9 mouse cellular contexts compared by ENCODE assay signal in genomic region chr3:62505166-62505900, GRCm38 (mm10). TPM values are rescaled to one million over a fixed set of nuclear protein-coding genes. Genes with fewer than 3 reads are reported as not detected.
DNase-seq lines count a peak whose midpoint lies in the region; ATAC-seq and TF ChIP-seq lines count a peak whose summit lies in the region.
"Had no signal": no experiment of that assay in that cellular context is flagged by ENCODE, and none has a peak within 500 bp of the region (broad histone marks: within the 10 kb centered on the region; RNA-seq: fewer than 3 reads in every experiment).

No protein-coding gene starts in this region.

- peak overlapping the region; percentile 93 for H3K4me3 ChIP-seq in layer of hippocampus, adult 2 months
- peak overlapping the region; percentile 90 for H3K4me3 ChIP-seq in embryonic facial prominence, embryonic 12.5 days
- H3K4me3 ChIP-seq in intestine, embryonic 16.5 days (ENCODE audit: low read length): peak overlapping the region; percentile 99
- H3K4me3 ChIP-seq in neural tube, embryonic 13.5 days: peak overlapping the region; percentile 91

- no peaks in the 10 kb centered on the region for H3K9me3 ChIP-seq in embryonic facial prominence, embryonic 12.5 days
- H3K9me3 ChIP-seq in intestine, embryonic 16.5 days (ENCODE audit: control insufficient read depth, low read length): no peaks in the 10 kb centered on the region
- H3K9me3 ChIP-seq in neural tube, embryonic 13.5 days: no peaks in the 10 kb centered on the region

- ATAC-seq in embryonic facial prominence, embryonic 12.5 days (ENCODE audit: insufficient number of reproducible peaks, insufficient read depth, low FRiP score, low TSS enrichment): no peak
- ATAC-seq in intestine, embryonic 16.5 days: no peak
- ATAC-seq in neural tube, embryonic 13.5 days (ENCODE audit: low read depth): no peak

- no peak overlapping the region for H3K9ac ChIP-seq in embryonic facial prominence, embryonic 12.5 days
- no peak overlapping the region for H3K9ac ChIP-seq in intestine, embryonic 16.5 days (ENCODE audit: low read depth, low read length)
- peak overlapping the region; percentile 95 for H3K9ac ChIP-seq in neural tube, embryonic 13.5 days

- WGBS in embryonic facial prominence, embryonic 12.5 days: 70% methylated on average over 5 of the region's 5 CpGs
- 56% methylated on average over 5 of the region's 5 CpGs for WGBS in intestine, embryonic 16.5 days
- 68% methylated on average over 5 of the region's 5 CpGs for WGBS in neural tube, embryonic 13.5 days

- no peak for DNase-seq in layer of hippocampus, adult 2 months (ENCODE audit: low spot score in 2 of 2)
- no peak for DNase-seq in layer of hippocampus, adult 9-10 months (ENCODE audit: low spot score)
- no peak for DNase-seq in urinary bladder, postnatal 10 days (ENCODE audit: low spot score)
- DNase-seq in adrenal gland, postnatal 25 days: no peak
- no peak for DNase-seq in lung, postnatal 10 days
- DNase-seq: right cerebral cortex, adult 18-20 months had no signal

- TF ChIP-seq CTCF in layer of hippocampus, adult 2 months (conservative IDR thresholded peaks at IDR 0.05): no peak

- peak overlapping the region; percentile 70 for H3K4me2 ChIP-seq in embryonic facial prominence, embryonic 12.5 days (replicated peaks)
- peak overlapping the region; percentile 71 for H3K4me2 ChIP-seq in intestine, embryonic 16.5 days (ENCODE audit: low read depth, low read length)
- H3K4me2 ChIP-seq in neural tube, embryonic 13.5 days: peak overlapping the region; percentile 75

- H3K36me3 ChIP-seq in embryonic facial prominence, embryonic 12.5 days: peaks cover 11% of the 10 kb centered on the region
- H3K36me3 ChIP-seq in intestine, embryonic 16.5 days (ENCODE audit: control insufficient read depth, insufficient read depth, low read length): no peaks in the 10 kb centered on the region
- H3K36me3 ChIP-seq in neural tube, embryonic 13.5 days: peaks cover 11% of the 10 kb centered on the region

- no peaks in the 10 kb centered on the region for H3K27me3 ChIP-seq in embryonic facial prominence, embryonic 12.5 days
- H3K27me3 ChIP-seq in intestine, embryonic 16.5 days (replicated peaks; ENCODE audit: control insufficient read depth, insufficient read depth, low read length): no peaks in the 10 kb centered on the region
- H3K27me3 ChIP-seq in neural tube, embryonic 13.5 days: no peaks in the 10 kb centered on the region

- H3K27ac ChIP-seq in layer of hippocampus, adult 2 months: no peak overlapping the region
- H3K27ac ChIP-seq in embryonic facial prominence, embryonic 12.5 days: no peak overlapping the region
- H3K27ac ChIP-seq in intestine, embryonic 16.5 days (ENCODE audit: low read length): no peak overlapping the region
- H3K27ac ChIP-seq in neural tube, embryonic 13.5 days (replicated peaks): no peak overlapping the region

- H3K4me1 ChIP-seq in embryonic facial prominence, embryonic 12.5 days: peaks cover 8% of the 10 kb centered on the region
- peaks cover 11% of the 10 kb centered on the region for H3K4me1 ChIP-seq in intestine, embryonic 16.5 days (ENCODE audit: control insufficient read depth, insufficient read depth, low read length)
- H3K4me1 ChIP-seq in neural tube, embryonic 13.5 days (replicated peaks): peaks cover 17% of the 10 kb centered on the region

RNA-seq across cellular contexts. Expression of gene Dhx36, which starts 1.5 kb away (rescaled TPM):
- 10 to 100 TPM; 54.7 to 57.9 TPM for total RNA-seq in layer of hippocampus, adult 2 months (2021)
- polyA plus RNA-seq in embryonic facial prominence, embryonic 12.5 days (2016; fragmentation: Nextera tagmentation; extraction: Ambion mirVana): 47.8 and 49.0 TPM in 2 replicates
- 8.2 and 10.4 TPM in 2 replicates for polyA plus RNA-seq in intestine, embryonic 16.5 days (2015; fragmentation: Nextera tagmentation; extraction: Ambion mirVana)
- 44.3 and 46.2 TPM in 2 replicates for polyA plus RNA-seq in neural tube, embryonic 13.5 days (2015; fragmentation: Nextera tagmentation; extraction: Ambion mirVana)
- total RNA-seq in adrenal gland, postnatal 25 days (2021): 36.9 and 39.6 TPM in 2 replicates
